Mouse (Mus musculus) ovary, adult 2 months (tissue): ENCODE measurements around the gene Olfm2. TPM values are rescaled to one million over a fixed set of nuclear protein-coding genes. Genes with fewer than 3 reads are reported as not detected.

Experiments
- polyA plus RNA-seq: library from polyadenylated mRNA; depleted of rRNA; stranded (reverse); fragments of >200 nt; gene quantifications from 2 replicates; pipeline ENCODE4 v1.2.3, GENCODE M21; 2012; rRNA removed

Olfm2 gene
- polyA plus RNA-seq: 23.7 and 27.4 TPM in 2 replicates

DNA sequence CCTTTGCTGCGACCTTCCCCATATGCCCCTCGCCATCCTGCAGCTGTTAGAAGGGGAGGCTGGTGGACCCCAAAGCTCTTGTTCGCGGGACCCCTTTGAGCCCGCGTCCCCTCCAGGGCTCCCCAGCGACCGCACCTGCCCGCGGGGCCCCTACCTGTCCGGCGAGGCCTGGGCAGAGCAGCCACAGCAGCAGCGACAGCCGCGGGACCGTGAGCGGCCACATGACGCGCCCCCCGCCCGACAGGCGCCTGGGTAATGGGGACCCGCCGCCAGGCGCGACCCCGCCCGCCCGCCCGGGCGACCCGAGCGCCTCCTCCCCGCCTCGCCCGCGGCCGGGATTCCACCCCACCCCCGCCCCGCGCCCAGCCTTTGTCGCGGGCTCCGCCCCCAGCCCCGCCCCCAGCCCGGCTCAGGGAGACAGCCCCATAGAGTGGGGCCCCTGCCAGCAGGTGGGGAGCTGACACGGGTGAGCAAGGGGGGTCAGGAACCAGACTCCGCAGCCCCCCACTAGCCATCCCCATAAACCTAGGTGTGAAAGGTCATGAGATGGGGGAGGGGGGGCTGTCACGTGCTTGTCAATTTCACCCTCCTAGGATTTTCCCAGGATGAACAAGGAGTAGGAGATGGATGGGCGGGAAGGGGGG is at the start of gene Olfm2:
TSS of gene Olfm2 (minus strand) at position 333 of the 644 bp plus-strand sequence.

DNA sequence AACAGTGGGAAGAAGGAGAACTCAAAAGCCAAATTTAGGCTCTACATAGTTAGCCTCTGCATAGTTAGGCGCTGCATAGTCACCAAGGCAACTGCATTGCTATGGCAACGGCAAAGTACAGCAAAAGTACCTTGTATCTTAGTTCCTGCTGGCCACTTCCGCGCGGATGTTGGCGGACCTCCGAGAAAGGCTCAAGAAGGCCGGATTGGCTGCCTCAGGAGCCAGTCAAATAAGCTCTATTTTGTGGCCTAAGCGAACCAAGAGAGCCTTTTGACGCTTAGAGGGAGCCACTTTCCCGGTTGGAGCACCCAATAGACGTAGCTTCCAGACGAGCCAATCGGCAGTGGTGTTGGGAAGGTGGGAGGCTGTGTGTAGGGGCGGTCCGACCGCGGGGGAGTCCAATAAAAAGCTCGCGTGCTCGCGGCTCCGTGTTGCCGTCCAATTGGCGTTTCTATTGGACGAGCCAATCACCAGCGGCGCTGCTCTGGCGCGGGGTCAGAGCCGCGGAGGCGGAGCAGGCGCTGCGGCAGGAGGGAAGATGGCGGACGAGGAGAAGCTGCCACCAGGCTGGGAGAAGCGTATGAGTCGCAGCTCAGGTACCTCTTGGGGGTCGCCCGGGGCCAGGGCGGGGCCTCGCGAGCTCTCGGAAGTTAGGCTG is 94.4 kb downstream of the Olfm2 start, which contains the start of gene Pin1:
TSS of gene Pin1 (plus strand) at position 494 of the 658 bp plus-strand sequence.

GRCm38 (mm10) chr9:20644360-20645081 is 101.6 kb downstream of the Olfm2 start, which contains the start of gene Fbxl12:
Gene Fbxl12 (minus strand): TSS chr9:20644767.

GRCm38 (mm10) chr9:20642101-20642895 is 103.9 kb downstream of the Olfm2 start, which contains the start of gene Ubl5:
Gene Ubl5 (plus strand): TSS chr9:20642878.

Other genes with a start within 250 kb of the Olfm2 start
- 4.2 and 4.7 TPM in 2 replicates for gene Zfp266, start 224.9 kb downstream of the Olfm2 start, polyA plus RNA-seq
- gene Zfp846, start 165.1 kb downstream of the Olfm2 start, polyA plus RNA-seq: 2.4 and 3.1 TPM in 2 replicates
- gene Ubl5, start 103.5 kb downstream of the Olfm2 start, polyA plus RNA-seq: 56.8 and 128 TPM in 2 replicates
- gene Fbxl12, start 101.6 kb downstream of the Olfm2 start, polyA plus RNA-seq: 57.1 and 59.6 TPM in 2 replicates
- gene Pin1, start 94.3 kb downstream of the Olfm2 start, polyA plus RNA-seq: 34.2 and 37.1 TPM in 2 replicates
- gene Col5a3, start 68.7 kb upstream of the Olfm2 start, polyA plus RNA-seq: 12.6 and 13.4 TPM in 2 replicates
- not detected in 2 replicates for gene Rdh8, start 72.2 kb upstream of the Olfm2 start, polyA plus RNA-seq
- gene A230050P20Rik, start 122.3 kb upstream of the Olfm2 start, polyA plus RNA-seq: 143 and 180 TPM in 2 replicates
- gene Angptl6, start 133.4 kb upstream of the Olfm2 start, polyA plus RNA-seq: 7.6 and 8.4 TPM in 2 replicates
- 139 and 230 TPM in 2 replicates for gene Ppan, start 141.8 kb upstream of the Olfm2 start, polyA plus RNA-seq
- gene Eif3g, start 152.3 kb upstream of the Olfm2 start, polyA plus RNA-seq: 189 and 193 TPM in 2 replicates
- 43.4 and 50.3 TPM in 2 replicates for gene Dnmt1, start 213.5 kb upstream of the Olfm2 start, polyA plus RNA-seq
- 23.8 and 24.0 TPM in 2 replicates for gene S1pr2, start 230.4 kb upstream of the Olfm2 start, polyA plus RNA-seq